Mouse (Mus musculus): ENCODE results near the gene Sclt1.

The Sclt1 gene

DNA sequence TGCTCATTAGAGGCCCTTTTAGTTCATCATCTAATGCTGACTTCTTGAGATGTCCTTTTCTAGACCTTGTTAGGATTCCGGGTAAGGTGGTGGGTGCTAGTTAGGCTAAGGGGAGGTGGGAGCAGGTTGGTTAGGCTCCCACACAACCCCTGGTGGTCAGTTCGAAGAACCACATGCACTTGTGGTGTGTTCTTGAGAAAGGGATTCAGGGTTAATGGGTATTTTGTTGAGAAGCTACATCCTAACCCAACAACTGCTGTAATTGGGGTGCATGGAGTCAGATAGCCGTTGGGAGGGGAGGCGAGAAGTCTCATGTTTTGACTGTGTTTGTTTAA, 136.0 kb downstream of the Sclt1 start:
- no peak for DNase-seq (ENCODE audit: low spot score in 2 of 2)

DNA sequence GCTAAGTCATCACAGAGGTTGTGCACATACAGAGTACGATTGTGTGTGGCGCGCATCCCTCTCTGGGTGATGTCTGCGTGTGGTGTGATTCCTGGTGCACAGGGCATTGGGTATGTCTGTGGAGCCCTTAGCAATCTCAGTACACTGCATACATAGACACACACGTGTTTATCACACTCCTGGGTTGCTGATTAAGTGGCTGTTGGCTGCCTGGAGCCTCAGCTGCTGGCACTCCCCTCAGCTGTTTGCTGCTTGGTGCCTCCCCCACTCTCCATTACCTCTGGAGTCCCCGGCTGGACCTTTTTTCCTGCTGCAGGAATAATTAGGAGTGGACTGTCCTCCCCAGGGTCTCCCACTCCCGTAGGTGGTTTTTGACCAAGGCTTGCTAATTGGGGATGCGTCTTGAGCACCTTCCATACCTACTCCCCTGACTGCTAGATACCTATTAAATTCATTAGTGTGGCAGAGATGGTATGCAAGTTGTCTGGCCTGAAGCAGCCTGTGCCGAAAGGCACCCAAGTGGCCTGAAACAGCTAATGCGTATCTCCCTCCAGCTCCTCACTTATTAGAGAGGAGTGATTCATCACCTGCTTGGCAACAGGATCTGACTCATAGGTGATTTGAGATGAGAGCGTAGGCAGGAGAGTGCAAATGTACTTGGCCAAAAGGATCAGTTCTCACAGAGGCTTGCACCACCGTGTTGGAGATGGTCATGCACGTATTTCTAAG, 136.5 kb downstream of the Sclt1 start:
- no peak for DNase-seq (ENCODE audit: low spot score in 2 of 2)

DNA sequence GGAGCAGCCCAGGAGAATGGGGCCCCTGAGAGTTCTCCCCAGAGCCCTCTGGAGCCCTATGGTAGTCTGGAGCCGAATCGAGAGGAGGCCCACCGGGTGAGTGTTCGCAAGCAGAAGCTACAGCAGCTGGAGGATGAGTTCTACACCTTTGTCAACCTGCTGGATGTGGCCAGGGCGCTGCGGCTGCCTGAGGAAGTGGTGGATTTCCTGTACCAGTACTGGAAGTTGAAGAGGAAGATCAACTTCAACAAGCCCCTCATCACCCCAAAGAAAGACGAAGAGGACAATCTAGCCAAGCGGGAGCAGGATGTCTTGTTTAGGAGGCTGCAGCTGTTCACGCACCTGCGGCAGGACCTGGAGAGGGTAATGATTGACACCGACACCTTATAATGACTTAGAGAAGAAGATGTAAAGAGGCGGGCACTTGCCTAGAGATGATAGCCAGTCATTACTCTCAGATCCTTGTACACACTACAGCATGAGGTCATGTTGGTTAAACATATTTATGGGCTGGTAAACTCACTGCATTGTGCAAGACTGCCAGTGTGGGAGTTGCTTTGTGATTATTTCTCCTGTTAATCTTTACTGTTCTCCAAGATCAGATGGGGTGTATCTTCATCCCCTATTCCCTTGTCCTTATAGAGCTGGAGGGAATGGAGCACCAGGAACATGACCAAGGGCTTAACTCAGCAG, 137.5 kb downstream of the Sclt1 start:
- DNase-seq (ENCODE audit: low spot score in 2 of 2): no peak

DNA sequence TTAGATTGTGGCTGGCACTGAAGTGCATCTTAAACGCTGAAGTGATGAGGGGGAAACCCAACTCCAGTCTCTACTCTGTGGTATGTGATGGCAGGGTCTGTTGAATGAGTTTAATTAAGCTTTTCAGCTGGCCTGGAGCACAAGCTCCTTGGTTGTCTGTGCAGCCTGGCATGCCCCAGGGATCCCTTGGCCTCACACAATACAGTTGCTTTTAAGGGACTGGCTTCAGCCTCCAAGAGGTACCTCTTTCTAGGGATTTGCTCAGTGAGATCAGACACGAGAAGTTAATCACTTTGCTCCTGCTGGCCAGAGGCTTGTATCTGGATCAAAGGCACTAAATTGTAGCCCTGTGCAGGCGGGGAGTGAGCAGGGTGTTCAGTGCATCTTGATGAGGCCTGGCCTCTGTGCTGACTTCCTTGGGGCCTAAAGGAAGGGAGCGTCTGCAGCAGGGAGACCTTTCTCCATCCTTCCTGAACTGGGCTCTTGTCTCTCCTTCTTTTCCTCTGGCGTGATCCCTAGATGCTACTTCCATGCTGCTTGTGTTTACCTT, 138.8 kb downstream of the Sclt1 start:
- no peak for DNase-seq (ENCODE audit: low spot score in 2 of 2)

DNA sequence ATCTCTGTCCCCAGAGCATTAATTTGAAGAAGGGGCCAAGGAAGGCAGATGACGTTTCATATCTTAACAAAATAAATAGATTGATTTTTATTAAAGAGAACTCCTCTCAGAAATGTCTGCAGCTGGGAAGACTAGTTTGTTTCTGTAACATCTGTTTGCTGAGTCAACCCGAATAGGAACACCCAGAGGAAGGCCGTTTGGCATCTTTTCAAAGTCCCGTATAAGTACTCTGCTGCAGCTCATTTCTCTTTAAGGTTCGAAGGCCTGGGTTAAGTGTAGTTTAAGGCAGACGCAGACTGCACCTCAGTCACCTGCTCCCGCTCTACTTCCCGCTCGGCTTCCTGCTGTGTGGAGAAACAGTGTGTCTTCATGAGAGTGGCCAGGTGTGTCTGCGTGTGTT, 139.4 kb downstream of the Sclt1 start:
- DNase-seq (ENCODE audit: low spot score in 2 of 2): no peak

DNA sequence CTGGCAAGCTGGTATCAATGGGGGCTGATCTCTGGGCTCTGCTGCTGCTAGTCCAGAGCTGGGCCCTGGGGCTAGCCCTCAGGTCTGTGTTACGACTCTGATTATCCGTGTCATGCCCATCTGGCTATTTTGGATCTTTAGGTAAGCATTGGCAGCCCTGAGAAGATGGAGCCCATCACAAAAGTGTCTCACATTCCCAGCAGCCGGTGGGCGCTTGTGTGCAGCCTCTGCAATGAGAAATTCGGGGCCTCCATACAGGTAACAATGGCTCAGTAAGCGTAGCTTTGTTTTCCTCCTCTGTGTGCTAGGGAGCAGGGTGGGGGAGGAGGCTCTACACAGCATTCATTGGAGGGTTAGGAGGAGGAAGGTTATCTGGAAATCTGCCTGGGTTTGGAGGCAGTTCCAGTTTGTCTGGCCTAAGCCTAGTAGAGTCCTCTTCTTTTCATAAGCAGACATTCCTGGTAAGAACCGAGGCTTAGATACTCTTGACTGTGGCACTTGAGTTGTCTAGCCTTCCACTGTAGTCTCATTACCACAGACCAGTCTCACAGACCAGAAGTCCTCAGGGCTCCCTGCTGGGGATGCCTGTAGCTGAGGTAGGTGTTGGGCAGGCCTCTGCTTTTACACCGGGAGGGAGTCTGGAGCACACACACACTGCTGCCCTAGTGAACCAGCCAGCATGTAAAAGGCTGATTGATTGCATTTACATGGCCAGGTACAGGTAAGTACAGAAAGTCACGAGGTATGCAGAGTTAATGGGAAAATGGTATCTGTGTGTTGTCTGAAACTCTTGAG, 140.9 kb downstream of the Sclt1 start:
- no peak for DNase-seq (ENCODE audit: low spot score in 2 of 2)

DNA sequence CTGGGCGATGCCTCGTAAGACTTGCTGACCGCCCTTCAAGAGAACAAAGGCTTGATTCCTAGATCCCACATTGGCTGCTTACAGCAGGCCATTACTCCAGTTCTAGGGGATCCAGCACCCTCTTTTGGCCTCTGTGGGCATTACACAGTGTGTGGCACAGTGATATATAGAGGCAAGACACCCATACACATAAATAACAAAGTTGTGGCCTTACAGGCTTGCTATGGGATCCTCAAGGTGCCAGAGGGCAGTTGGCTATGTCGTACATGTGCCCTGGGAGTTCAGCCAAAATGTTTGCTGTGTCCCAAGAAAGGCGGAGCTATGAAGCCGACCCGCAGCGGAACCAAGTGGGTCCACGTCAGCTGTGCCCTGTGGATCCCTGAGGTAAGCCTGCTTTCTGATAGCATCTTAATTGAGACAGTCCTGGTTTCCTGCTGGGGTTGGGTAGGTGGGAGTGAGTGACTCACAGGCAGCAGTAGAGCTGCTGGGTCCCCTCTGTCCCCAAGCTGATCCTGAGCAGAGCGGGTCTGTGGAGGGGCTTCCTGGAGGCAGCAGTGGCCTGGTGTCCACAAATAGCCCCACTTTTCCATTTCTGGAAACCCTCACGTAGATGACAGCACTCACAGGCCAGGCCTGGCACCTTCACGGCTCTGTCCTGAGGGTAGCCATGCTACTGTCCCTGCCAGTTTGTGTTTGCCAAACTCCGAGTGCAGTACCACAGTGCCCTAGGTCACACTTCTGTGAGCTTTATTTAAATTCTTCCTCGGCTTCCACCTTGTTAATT, 142.3 kb downstream of the Sclt1 start:
- no peak for DNase-seq (ENCODE audit: low spot score in 2 of 2)

DNA sequence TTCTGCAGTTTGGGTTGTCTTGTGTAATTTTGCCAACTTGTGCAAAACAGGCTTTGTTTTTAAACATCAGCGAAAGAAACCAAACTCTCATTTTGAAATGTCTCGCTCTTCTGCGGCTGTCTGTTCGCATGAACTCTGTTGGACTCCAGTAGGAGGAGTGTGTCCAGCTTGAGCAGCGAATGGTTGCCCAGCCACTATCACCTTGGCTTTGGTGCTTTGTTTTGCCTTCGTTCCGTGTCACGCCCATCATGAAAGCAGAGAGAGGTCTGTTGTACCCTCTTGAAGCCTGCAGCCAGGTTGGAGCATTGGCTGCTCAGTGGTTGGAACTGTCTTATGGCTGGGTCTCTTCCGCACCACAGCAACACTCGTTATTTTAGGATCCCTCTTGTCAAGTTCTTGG, 143.1 kb downstream of the Sclt1 start:
- DNase-seq (ENCODE audit: low spot score in 2 of 2): no peak

DNA sequence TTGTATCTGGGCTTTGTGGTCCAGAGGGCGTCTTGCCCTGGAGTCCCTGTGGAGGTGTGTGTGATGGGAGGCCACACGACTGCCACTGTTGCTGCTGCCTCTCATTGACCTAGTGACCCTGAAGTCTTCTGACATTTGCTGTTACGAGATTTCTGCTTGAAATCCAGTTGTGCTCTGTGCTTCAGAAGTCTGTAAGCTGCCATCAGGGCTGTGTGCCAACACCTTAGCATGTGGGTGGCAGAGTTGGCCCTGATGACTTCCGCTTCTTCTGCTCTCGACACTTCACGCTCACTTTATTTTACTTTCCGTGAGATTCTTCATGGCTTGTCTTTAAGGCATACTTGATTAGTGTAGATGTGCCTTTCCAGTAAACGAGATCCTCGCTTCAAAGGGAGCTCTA, 143.9 kb downstream of the Sclt1 start:
- DNase-seq (ENCODE audit: low spot score in 2 of 2): no peak

DNA sequence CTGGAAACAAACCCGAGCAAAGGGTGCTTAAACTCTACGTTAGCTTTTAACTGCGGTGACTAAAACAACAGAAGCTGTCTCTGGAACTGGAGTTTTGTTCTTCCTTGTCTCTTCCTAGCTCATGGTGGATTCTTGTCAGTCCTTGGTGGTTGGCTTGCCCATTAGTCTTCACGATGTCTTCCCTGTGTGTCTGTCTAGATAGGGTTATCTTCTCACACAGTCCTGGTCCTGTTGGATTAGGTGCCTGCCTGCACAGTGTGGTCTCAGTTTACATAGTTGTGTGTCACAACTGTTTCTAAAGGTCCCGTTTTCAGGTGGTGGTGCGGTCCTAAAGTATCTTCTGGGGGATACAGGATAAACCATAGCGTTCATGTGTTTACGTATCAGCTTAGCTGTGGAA, 145.3 kb downstream of the Sclt1 start:
- no peak for DNase-seq (ENCODE audit: low spot score in 2 of 2)

DNA sequence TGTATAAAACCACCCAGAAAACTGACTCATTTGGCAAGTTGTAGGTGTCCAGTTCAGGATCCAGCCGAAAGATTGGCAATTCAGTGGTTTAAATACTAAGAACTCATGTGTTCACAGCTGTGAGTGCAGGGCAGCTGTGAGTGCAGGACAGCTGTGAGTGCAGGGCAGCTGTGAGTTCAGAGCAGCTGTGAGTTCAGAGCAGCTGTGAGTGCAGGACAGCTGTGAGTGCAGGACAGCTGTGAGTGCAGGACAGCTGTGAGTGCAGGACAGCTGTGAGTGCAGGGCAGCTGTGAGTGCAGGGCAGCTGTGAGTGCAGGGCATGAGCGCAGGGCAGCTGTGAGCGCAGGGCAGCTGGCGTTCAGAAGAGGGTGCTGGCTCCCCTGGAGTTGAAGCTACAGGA, 147.3 kb downstream of the Sclt1 start:
- no peak for DNase-seq (ENCODE audit: low spot score in 2 of 2)

DNA sequence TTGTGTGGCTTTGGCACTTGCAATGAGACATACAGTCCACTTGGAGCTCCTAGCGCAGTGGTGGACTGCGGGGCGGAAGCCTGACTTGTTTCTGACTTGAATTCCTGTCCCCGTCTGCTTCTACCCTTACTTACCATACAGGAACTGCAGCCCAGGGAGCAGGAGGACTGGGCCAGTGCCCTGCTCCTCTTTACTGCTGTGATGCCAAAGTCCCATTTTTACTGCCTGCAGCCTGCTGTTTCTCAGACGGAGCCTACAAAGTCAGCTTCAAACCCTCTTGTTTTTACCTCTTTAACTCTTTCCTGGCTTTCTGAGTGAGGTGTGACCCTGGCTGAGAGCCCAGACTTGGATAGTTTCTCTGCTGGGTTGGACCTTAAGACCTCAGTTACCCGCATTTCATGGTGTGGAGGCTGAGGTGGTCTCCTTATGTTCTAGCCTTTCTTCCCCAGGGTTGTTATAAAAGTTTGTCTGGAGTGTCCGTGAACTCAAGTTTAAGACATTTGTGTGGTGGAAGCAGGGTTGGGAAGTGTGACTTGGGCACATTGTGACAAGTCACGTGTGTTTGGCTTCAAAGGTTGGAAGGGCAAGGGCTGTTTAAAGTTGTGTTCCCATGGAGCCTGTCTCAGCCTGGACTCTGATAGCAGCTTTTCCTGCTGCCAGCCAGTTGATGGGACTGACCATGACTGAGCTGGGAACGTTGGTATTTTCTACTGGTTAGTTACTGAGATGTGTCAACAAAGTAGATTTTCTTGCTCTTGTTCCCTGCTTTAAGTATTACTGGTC, 148.0 kb downstream of the Sclt1 start:
- DNase-seq (ENCODE audit: low spot score in 2 of 2): no peak

DNA sequence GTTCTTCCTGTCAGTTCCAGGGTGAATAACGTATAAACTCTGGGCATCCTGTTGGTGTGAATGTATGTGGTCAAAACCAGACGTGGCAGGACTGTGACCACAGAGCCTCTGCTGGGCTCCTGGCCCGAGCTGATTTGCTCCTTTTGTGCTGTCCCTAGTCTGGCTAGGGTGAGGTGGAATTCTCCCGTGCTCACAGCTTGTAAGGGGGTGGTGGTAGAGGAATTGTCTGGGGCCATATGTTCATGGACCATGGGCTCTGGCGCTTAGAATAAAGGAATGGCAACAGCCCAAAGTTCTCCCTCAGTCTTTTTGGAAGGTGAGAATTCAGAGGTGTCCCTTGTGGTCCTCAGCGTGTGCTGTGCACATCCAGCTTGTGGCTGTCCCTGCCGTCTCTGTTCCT, 149.5 kb downstream of the Sclt1 start:
- DNase-seq (ENCODE audit: low spot score in 2 of 2): no peak

DNA sequence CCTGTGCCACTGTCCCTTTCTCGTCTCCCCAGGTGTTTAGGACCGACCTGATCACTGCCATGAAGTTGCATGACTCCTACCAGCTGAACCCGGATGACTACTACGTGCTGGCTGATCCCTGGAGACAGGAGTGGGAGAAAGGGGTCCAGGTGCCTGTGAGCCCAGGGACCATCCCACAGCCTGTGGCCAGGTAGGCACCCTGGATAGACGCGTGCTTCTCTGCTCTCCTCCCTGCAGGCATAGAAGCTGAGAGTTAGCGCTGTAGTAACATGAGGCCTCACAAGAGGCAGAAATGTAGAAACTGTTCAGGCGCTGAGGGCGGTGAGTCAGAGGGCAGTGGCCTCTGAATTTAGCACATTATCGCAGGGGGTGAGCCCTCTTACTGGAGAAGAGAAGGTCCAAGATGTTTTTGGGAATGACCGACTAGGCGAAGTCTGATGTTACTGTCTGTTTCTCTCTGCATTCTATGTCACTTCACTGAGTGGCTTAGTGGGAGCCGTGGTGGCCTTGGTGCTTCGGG, 150.6 kb downstream of the Sclt1 start:
- no peak for DNase-seq (ENCODE audit: low spot score in 2 of 2)

DNA sequence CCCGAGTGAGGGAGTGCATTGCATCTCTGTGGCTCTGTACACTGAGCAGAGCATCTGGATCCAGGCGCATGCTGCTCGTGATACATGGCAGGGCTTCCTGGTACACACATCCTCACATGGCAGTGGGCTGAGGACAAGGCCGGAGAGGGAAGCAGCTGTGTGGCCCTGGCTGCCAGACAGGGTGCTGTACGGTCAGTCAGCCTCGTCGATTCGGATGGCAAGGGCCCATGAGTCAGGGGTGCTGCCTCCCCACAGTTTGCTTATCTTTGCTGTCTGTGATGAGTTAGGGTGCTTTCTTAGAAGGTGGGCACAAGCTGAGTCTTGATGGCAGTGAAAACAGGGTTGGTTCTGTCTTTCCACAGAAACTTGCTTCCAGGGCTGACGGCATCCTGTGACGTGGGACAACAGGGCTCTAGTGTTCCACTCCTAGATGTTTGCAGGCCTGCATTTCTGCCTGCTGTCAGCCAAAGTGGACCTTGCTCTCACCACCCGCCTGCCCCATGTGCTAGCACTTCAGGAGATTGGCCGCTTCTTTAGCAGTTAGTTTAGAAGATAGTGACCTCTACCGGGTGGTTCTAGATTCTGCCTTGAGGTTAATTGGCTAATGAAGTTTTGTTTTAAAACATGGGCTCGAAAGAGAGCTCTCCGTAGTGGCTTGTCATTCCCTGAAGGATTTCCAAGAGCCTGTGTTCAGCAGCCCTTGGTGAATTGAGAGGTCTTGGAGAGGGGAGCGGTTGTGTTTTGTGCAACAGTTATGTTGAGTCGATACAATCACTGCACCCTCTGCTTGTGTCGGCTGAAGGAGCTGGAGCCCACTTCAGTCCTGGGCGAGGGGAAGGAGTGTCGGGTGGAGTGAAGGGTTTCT, 151.4 kb downstream of the Sclt1 start:
- DNase-seq (ENCODE audit: low spot score in 2 of 2): no peak

DNA sequence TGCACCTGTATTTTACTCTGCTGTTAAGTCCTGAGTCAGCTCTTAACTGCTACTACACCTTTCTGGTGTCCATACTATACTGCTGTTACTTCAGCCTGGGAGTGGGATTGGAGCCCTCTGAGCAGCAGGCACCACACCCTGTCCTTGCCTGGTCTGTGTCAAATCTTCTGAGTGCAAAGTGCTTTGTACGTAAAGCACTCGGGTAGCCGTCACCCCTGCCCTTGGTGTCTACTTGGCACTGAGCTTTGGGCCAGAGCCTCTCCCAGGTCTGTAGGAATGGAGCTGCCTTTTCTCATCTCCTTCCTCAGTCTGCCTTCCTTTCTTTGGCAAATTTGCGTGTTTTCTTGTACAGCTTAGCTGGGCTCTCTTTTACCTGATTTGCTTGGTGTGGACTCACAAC, 152.3 kb downstream of the Sclt1 start:
- no peak for DNase-seq (ENCODE audit: low spot score in 2 of 2)

DNA sequence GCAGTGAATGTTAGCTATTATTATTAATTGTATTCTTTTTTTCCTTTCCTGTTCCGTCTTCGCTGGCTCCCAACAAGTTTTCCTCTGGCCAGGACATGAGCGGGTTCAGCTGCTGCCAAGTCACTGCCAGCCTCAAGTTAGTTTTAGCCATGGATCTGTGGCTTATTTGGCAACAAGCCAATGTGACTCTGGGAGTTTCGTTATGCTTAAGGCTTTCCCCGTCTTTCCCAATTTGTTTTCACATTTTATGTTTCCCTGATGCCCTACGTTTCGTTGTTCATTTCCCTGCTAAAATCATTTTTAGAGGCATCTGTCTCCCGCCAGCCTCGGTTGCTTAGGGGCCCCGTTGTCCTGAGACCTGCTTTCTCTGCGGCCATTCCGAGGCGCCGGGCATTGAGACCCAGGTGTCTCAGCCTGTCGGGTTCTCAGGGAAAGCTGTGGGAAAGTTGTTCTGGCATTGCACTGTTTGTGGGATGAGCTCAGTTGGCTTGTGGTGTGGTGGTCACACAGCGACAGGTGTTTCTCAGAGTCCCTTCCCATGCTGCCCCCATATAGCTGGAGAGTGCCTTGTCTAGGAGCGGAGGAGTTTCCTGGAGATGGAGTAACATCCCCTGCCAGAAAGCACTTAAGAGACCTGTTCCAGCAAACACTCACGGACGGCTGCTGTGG, 152.9 kb downstream of the Sclt1 start:
- DNase-seq (ENCODE audit: low spot score in 2 of 2): no peak

DNA sequence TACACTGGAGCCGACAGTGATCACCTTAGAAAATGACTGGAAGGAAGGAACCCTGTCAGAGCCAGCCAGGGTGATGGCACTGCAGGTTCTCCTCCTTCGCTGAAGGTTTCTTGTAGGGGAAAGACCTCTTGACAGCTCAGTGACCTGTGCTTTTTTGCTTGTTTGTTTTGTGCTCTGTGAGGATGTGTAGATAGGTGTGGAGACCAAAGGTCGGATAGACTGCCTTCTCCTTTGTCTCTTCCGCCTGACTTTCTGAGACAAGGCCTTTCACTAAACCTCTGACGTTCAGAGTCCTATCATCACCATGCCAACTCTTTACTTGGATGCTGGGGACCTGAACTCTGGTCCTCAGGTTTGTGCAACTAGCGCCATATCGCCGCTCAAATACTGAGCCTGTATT, 153.8 kb downstream of the Sclt1 start:
- DNase-seq (ENCODE audit: low spot score in 2 of 2): no peak

DNA sequence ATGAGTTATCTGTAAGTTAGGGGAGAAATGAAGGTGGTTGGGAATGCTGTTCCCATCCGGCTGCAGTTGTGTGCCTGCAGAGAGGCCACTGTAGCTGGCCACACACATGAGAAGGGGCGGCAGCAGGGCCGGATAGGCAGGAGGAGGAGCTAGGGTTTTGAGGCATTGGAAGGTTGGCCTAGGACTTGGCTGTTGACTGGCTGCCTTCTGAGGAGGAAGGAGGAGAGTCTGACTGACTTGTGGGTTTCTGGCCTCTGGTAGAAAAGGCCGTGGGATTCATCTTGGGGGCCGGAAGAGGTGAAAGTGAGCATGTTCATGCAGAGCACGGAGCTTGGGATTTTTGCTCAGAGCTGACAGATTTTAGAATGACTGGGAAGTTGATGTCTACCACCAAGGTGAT, 154.7 kb downstream of the Sclt1 start:
- DNase-seq (ENCODE audit: low spot score in 2 of 2): no peak

Data from urinary bladder, adult 18-20 months (tissue).